Mouse (Mus musculus): ENCODE measurements at regions not wholly inside any gene's neighbourhood (a gene's known extent, or its start where the extent isn't known, plus 50 kb on each side); places are given as distances from the start of the nearest gene placed in this dataset.

- no peak for DNase-seq
These were observed 232.4 kb downstream of the Vps13c start for GRCm38 (mm10) chr9:68072624-68073023.

- no peak for DNase-seq
These were observed 237.1 kb downstream of the Vps13c start for GRCm38 (mm10) chr9:68077329-68077728.

- no peak for DNase-seq
These were observed 243.1 kb downstream of the Vps13c start for GRCm38 (mm10) chr9:68083341-68083740.

- no peak for DNase-seq
These were observed 244.8 kb downstream of the Vps13c start for GRCm38 (mm10) chr9:68084966-68085365.

GRCm38 (mm10) chr9:68094561-68094960 lies 254.4 kb downstream of the Vps13c start:
- no peak for DNase-seq

GRCm38 (mm10) chr9:68109841-68110240 lies 269.6 kb downstream of the Vps13c start:
- DNase-seq, result no peak

GRCm38 (mm10) chr9:68115151-68115690 lies 275.0 kb downstream of the Vps13c start:
- no peak for DNase-seq

GRCm38 (mm10) chr9:68116221-68116741 lies 276.1 kb downstream of the Vps13c start:
- no peak for DNase-seq

GRCm38 (mm10) chr9:68118266-68118665 lies 278.1 kb downstream of the Vps13c start:
- DNase-seq, result no peak

GRCm38 (mm10) chr9:68122266-68122665 lies 282.1 kb downstream of the Vps13c start:
- no peak for DNase-seq

- DNase-seq, result peak; percentile 22
These were observed 291.1 kb downstream of the Vps13c start for GRCm38 (mm10) chr9:68131263-68131662.

- no peak for DNase-seq
These were observed 295.4 kb downstream of the Vps13c start for GRCm38 (mm10) chr9:68135446-68136050.

GRCm38 (mm10) chr9:68162813-68163570 lies 322.8 kb downstream of the Vps13c start:
- peak; percentile 25 for DNase-seq

- no peak for DNase-seq
These were observed 326.4 kb downstream of the Vps13c start for GRCm38 (mm10) chr9:68166556-68166955.

GRCm38 (mm10) chr9:68188921-68189320 lies 348.7 kb downstream of the Vps13c start:
- DNase-seq, result no peak

- no peak for DNase-seq
These were observed 359.6 kb downstream of the Vps13c start for GRCm38 (mm10) chr9:68199831-68200230.

- no peak for DNase-seq
These were observed 360.8 kb downstream of the Vps13c start for GRCm38 (mm10) chr9:68201031-68201430.

- DNase-seq, result peak; percentile 13
These were observed 385.5 kb downstream of the Vps13c start for GRCm38 (mm10) chr9:68225694-68226093.

- DNase-seq, result peak; percentile 16
These were observed 390.9 kb downstream of the Vps13c start for GRCm38 (mm10) chr9:68231131-68231530.

- no peak for DNase-seq
These were observed 394.9 kb downstream of the Vps13c start for GRCm38 (mm10) chr9:68234979-68235649.

- DNase-seq, result no peak
These were observed 398.9 kb downstream of the Vps13c start for GRCm38 (mm10) chr9:68239121-68239520.

- no peak for DNase-seq
These were observed 399.4 kb downstream of the Vps13c start for GRCm38 (mm10) chr9:68239551-68239950.

GRCm38 (mm10) chr9:68250011-68250410 lies 403.6 kb upstream of the Rora start:
- no peak for DNase-seq
